Mouse (Mus musculus): ENCODE data around the gene Larp7.

DNA sequence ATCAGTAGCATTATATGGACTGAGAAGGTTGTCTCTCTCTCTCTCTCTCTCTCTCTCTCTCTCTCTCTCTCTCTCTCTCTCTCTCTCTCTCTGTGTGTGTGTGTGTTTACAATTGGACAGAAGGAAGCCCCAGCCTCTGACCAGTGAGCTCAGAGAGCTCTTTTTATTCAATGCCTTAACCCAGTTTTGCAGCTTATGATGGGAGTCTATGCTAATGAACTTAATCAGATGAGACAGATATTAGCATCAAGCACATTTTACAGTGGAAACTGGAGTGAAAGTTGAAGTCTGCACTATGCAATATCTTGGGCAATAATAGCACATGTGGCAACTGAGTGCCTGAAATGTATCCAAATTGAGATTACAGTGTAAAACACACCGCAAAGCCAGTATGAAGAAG is 37.9 kb downstream of the Larp7 start:
- TF ChIP-seq CTCF (IDR thresholded peaks at IDR 0.05; ENCODE audit: control insufficient read depth, insufficient read depth, insufficient replicate concordance, low read depth, low read length) (no peak), POLR2A (IDR thresholded peaks at IDR 0.05; ENCODE audit: control insufficient read depth, low read depth, low read length) (no peak)

Data from testis, adult 2 months (tissue).